Mouse (Mus musculus): Measurements from ENCODE around the gene Golga5. TPM values are rescaled to one million over a fixed set of nuclear protein-coding genes. Genes with fewer than 3 reads are reported as not detected.
A peak's percentile ranks its signal among the peaks of the same experiment; 100 is the strongest.

Gene Golga5
- polyA plus RNA-seq, 1 experiment = 13.3 TPM

- H3K4me3 ChIP-seq (ENCODE audit: control insufficient read depth, insufficient read depth, low read length) = no peak overlapping the region
- TF ChIP-seq CTCF (IDR thresholded peaks at IDR 0.05; ENCODE audit: borderline replicate concordance, control insufficient read depth, extremely low read depth, insufficient read depth, low read length, poor library complexity) = no peak
- TF ChIP-seq POLR2A (IDR thresholded peaks at IDR 0.05; ENCODE audit: control insufficient read depth, extremely low read depth, insufficient read depth, low read length, poor library complexity) = no peak
- 89% methylated on average over 15 of the region's 15 CpGs for WGBS
- no peaks in the 10 kb centered on the region for H3K27me3 ChIP-seq (ENCODE audit: control insufficient read depth, insufficient read depth, low read length)
- no peaks in the 10 kb centered on the region for H3K36me3 ChIP-seq (ENCODE audit: control insufficient read depth, insufficient read depth, low read length)
- DNase-seq = no peak
- no peak overlapping the region for H3K27ac ChIP-seq (ENCODE audit: control insufficient read depth, insufficient read depth, low read length)
- peaks cover 7% of the 10 kb centered on the region for H3K4me1 ChIP-seq (replicated peaks; ENCODE audit: control insufficient read depth, insufficient read depth, low read length)
Measured at GRCm38 (mm10) chr12:102442639-102443038, 26.3 kb upstream of the Golga5 start.

- Histone ChIP-seq H3K4me1 (replicated peaks; ENCODE audit: control insufficient read depth, insufficient read depth, low read length) (peaks cover 7% of the 10 kb centered on the region), H3K36me3 (ENCODE audit: control insufficient read depth, insufficient read depth, low read length) (no peaks in the 10 kb centered on the region), H3K27me3 (ENCODE audit: control insufficient read depth, insufficient read depth, low read length) (no peaks in the 10 kb centered on the region), H3K4me3 (ENCODE audit: control insufficient read depth, insufficient read depth, low read length) (no peak overlapping the region), H3K27ac (ENCODE audit: control insufficient read depth, insufficient read depth, low read length) (no peak overlapping the region)
- WGBS = 82% methylated on average over 5 of the region's 5 CpGs
- TF ChIP-seq POLR2A (IDR thresholded peaks at IDR 0.05; ENCODE audit: control insufficient read depth, extremely low read depth, insufficient read depth, low read length, poor library complexity) (no peak), CTCF (IDR thresholded peaks at IDR 0.05; ENCODE audit: borderline replicate concordance, control insufficient read depth, extremely low read depth, insufficient read depth, low read length, poor library complexity) (no peak)
- DNase-seq = no peak
Measured at GRCm38 (mm10) chr12:102443676-102444075, 25.3 kb upstream of the Golga5 start.

GRCm38 (mm10) chr12:102445436-102445835 is 23.5 kb upstream of the Golga5 start:
- TF ChIP-seq POLR2A (IDR thresholded peaks at IDR 0.05; ENCODE audit: control insufficient read depth, extremely low read depth, insufficient read depth, low read length, poor library complexity) (no peak), CTCF (IDR thresholded peaks at IDR 0.05; ENCODE audit: borderline replicate concordance, control insufficient read depth, extremely low read depth, insufficient read depth, low read length, poor library complexity) (no peak)
- no peak for DNase-seq
- WGBS = 35% methylated on average over 4 of the region's 4 CpGs
- H3K4me3 ChIP-seq (ENCODE audit: control insufficient read depth, insufficient read depth, low read length) = no peak overlapping the region
- peaks cover 2% of the 10 kb centered on the region for H3K4me1 ChIP-seq (replicated peaks; ENCODE audit: control insufficient read depth, insufficient read depth, low read length)
- no peak overlapping the region for H3K27ac ChIP-seq (ENCODE audit: control insufficient read depth, insufficient read depth, low read length)
- H3K27me3 ChIP-seq (ENCODE audit: control insufficient read depth, insufficient read depth, low read length) = no peaks in the 10 kb centered on the region
- H3K36me3 ChIP-seq (ENCODE audit: control insufficient read depth, insufficient read depth, low read length) = no peaks in the 10 kb centered on the region

- WGBS = 80% methylated on average over 10 of the region's 10 CpGs
- TF ChIP-seq POLR2A (IDR thresholded peaks at IDR 0.05; ENCODE audit: control insufficient read depth, extremely low read depth, insufficient read depth, low read length, poor library complexity) (no peak), CTCF (IDR thresholded peaks at IDR 0.05; ENCODE audit: borderline replicate concordance, control insufficient read depth, extremely low read depth, insufficient read depth, low read length, poor library complexity) (no peak)
- H3K36me3 ChIP-seq (ENCODE audit: control insufficient read depth, insufficient read depth, low read length) = no peaks in the 10 kb centered on the region
- no peaks in the 10 kb centered on the region for H3K27me3 ChIP-seq (ENCODE audit: control insufficient read depth, insufficient read depth, low read length)
- no peak for DNase-seq
- peaks cover 10% of the 10 kb centered on the region for H3K4me1 ChIP-seq (replicated peaks; ENCODE audit: control insufficient read depth, insufficient read depth, low read length)
- no peak overlapping the region for H3K4me3 ChIP-seq (ENCODE audit: control insufficient read depth, insufficient read depth, low read length)
- H3K27ac ChIP-seq (ENCODE audit: control insufficient read depth, insufficient read depth, low read length) = peak overlapping the region; percentile 71
Measured at GRCm38 (mm10) chr12:102450437-102450836, 18.5 kb upstream of the Golga5 start.

- TF ChIP-seq POLR2A (IDR thresholded peaks at IDR 0.05; ENCODE audit: control insufficient read depth, extremely low read depth, insufficient read depth, low read length, poor library complexity) = no peak
- no peak for TF ChIP-seq CTCF (IDR thresholded peaks at IDR 0.05; ENCODE audit: borderline replicate concordance, control insufficient read depth, extremely low read depth, insufficient read depth, low read length, poor library complexity)
- Histone ChIP-seq H3K27me3 (ENCODE audit: control insufficient read depth, insufficient read depth, low read length) (no peaks in the 10 kb centered on the region), H3K27ac (ENCODE audit: control insufficient read depth, insufficient read depth, low read length) (peak overlapping the region; percentile 71), H3K4me3 (ENCODE audit: control insufficient read depth, insufficient read depth, low read length) (no peak overlapping the region), H3K4me1 (replicated peaks; ENCODE audit: control insufficient read depth, insufficient read depth, low read length) (peaks cover 13% of the 10 kb centered on the region), H3K36me3 (ENCODE audit: control insufficient read depth, insufficient read depth, low read length) (no peaks in the 10 kb centered on the region)
- DNase-seq = no peak
- WGBS = 12% methylated on average over 8 of the region's 8 CpGs
Measured at GRCm38 (mm10) chr12:102451126-102451851, 17.6 kb upstream of the Golga5 start.

GRCm38 (mm10) chr12:102453581-102453980 is 15.4 kb upstream of the Golga5 start:
- Histone ChIP-seq H3K4me1 (replicated peaks; ENCODE audit: control insufficient read depth, insufficient read depth, low read length) (peaks cover 17% of the 10 kb centered on the region), H3K36me3 (ENCODE audit: control insufficient read depth, insufficient read depth, low read length) (no peaks in the 10 kb centered on the region), H3K27ac (ENCODE audit: control insufficient read depth, insufficient read depth, low read length) (no peak overlapping the region), H3K27me3 (ENCODE audit: control insufficient read depth, insufficient read depth, low read length) (no peaks in the 10 kb centered on the region), H3K4me3 (ENCODE audit: control insufficient read depth, insufficient read depth, low read length) (no peak overlapping the region)
- WGBS = 61% methylated on average over 6 of the region's 6 CpGs
- no peak for DNase-seq
- TF ChIP-seq POLR2A (IDR thresholded peaks at IDR 0.05; ENCODE audit: control insufficient read depth, extremely low read depth, insufficient read depth, low read length, poor library complexity) (no peak), CTCF (IDR thresholded peaks at IDR 0.05; ENCODE audit: borderline replicate concordance, control insufficient read depth, extremely low read depth, insufficient read depth, low read length, poor library complexity) (no peak)

Data from thymus, adult 2 months (tissue).